Mouse (Mus musculus) left cerebral cortex, adult 11 months (tissue): ENCODE data around the gene B4galt2.

ENCODE experiments used
- DNase-seq: peaks from one replicate; pipeline ENCODE4 v3.0.0; 2022; ENCODE audit warnings: low spot score

Gene B4galt2

DNA sequence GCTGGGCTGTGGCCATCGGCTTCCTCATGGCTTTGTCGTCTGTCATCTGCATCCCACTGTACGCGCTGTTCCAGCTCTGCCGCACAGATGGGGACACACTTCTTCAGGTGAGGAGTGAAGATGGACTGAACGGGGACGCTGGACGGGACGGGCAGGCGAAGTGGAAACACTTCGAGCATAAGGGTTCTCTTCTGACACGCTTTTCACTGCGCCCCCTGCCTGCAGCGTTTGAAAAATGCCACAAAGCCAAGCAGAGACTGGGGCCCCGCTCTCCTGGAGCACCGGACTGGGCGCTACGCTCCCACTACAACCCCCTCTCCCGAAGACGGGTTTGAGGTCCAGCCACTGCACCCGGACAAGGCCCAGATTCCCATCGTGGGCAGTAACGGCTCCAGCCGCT is 15.5 kb downstream of the B4galt2 start:
- DNase-seq = no peak

DNA sequence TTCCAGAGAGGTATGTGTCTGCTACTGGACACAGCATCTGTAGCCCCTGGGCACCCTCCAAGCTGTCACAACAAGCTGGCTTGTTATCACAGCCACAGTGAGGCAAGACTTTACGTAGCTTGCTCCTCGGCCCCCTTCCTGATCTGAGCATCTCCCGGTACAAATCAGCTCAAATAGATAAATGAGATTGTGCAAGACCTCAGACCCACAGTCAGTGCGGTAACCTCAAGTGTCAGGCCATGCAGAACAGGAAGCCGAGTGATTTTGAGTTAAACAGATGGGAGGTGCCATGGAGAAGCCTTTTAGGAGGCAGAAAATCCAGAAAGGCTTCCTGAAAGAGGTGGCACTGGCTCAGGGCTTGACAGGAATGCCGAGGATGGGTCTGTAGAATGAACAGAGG is 16.3 kb downstream of the B4galt2 start:
- DNase-seq = no peak

DNA sequence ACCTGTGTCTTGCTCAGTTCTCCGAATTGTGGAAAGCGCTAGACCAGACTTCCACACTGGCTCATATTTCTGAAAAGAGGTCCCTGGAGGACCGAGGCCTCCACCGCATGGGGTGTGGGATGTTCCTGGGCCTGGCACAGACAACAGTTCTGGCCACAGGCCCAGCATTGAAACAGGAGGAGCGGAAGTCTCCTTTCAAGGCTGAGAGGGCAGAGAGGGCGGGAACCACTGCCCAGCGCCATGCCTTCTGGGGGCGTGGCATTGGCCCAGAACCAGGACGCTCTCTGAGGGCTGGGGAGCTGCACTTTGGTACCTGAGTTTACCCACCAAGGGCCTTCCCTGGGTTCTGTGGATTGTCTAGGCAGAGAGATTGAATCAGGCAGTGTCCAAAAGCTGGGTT is 17.2 kb downstream of the B4galt2 start:
- no peak for DNase-seq

DNA sequence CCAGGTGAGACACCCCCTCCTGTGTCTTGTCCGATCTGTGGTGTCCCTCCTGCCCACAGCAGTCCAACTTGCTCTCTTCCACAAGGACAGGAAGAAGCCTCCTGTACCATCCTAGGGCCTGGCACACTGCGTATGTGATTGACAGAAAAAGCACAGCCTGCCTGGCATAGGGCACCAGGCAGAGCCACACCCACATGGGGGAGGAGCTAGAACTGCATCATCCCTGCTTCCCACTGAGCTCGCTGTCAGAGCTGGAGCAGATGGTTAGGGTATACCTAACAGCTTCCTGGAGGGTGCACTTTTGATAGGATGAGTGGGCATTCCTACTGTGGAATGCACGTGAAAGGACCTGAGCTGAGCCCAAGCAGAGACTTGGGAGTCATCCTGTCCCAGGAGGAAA is 20.5 kb downstream of the B4galt2 start:
- no peak for DNase-seq

DNA sequence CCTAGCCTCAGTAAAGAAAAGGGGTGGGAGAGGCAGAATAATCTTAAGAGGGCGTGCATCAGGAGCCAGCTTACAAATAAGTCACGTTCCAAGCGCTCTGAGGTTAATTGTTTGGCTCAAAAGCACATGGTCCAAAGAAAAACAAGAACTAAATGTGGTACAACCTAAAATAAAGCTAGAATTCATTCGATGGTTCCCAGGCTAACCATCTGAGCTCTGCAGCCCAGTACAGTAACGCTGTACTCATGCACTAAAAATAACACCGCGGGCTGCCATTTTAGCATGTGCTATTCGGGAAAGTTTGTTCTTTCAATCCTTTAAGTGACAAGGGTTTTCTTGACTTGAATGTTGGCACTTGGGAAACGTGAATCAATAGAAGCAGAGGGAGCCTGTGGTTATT is 22.7 kb downstream of the B4galt2 start:
- no peak for DNase-seq

DNA sequence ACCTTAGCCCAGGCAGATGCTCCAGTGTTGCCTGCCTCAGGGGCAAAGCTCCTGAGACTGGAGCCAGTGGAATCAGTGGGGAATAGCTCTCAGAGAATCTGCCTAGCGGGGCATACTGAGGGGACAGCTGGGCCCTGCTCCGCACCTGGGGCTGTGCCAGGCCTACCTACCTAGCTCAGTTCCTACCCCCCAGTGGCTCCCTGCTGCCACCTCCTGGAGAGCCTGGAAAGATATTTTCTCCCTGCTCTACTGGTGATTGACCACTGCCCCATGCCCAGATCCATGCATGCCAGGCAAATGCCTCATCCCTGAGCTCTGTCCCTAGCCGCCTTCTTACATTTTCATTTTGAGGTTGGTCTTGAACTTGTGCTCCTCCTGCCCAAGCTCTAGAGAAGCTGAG is 24.5 kb downstream of the B4galt2 start:
- DNase-seq = no peak

DNA sequence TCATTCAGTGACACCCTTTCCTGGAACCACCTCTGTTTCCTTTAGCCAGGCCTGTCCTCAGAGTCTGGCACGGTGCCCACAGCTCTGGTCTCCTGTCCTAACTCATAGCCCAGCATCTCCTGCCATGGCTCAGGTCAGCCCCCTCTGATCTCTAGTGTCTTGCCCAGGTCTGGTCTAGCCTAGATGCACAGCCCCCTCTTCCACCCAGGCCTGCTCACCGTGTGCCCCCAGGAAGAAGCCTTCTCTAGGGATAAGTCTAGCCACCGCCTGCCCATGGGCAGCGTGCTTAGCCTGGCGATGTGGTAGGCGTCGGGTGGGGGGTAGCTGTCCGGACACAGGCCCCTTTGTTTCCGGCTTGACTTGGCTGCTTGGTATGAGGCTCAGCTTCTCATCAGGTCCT is 28.1 kb downstream of the B4galt2 start:
- no peak for DNase-seq

DNA sequence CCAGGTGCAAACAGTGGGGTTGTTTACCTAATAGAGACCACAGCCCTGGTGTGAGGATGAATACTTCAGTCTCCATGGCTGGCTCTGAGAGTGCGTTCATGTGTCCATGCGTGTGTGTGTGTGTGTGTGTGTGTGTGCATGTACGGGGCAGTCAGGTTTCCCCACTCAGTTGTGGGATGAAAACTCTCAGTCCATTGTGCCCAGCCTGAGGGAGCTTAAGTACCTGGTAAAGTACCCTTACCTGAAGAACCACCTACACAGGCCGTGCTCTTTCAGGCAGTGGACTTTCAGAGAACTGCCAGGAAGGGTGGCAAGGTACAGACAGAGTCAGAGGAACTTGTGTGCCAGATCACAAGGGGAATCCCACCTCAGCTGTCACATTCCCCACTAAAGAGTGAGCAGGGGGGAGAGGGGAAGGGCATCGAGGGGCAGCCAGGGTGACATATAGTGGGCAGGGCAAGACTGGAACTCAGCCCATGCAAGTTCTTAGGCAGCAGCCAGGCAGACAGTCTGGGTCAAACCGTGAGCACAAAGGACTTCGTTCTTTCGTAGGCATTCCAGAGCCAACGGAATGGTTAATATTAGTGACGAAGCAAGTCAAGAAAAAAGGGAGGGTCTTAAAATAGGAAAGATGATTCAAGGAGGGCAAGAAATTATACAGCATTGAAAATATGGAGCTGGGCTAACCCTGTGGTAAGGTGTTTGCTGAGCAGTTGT is 31.0 kb downstream of the B4galt2 start:
- no peak for DNase-seq

DNA sequence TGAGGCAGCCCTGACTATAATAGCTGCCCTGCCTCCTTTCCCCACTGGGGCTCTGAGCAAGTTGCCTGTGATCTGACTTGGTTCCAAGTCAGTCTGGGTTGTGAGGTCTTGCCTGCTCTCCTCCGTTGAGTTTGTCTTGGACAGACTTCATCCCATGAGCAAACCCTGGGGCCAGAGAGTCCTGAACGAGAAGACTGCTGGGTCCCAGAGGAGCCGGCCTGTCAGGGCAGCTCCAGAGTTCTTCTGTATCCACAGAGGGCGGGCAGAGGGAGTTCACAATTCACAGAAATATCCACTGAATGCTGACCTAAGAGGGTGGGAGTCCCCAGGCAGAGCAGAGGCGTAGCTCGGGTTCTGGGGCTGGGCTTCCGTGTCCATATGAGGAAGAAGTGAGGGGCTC is 32.4 kb downstream of the B4galt2 start:
- no peak for DNase-seq

DNA sequence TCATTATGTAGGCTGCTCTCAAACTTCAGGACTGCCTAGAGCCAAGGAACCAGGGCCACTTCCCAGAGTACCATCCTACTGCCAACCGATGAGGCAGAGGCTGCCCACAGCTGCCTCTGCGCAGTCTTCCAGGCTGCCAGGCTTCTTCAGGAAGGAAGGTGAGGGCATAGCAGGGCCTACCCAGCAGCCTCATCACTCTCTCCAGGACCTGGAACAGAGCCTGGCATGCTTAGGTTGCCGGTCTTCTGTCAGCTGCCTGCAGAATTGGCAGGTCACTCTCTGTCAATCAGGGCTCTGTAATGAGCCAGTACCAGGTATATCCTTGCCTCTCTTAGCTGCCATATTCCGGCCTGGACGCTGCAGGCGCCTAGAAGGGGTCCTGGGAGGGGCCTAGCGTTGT is 33.1 kb downstream of the B4galt2 start:
- DNase-seq = no peak

DNA sequence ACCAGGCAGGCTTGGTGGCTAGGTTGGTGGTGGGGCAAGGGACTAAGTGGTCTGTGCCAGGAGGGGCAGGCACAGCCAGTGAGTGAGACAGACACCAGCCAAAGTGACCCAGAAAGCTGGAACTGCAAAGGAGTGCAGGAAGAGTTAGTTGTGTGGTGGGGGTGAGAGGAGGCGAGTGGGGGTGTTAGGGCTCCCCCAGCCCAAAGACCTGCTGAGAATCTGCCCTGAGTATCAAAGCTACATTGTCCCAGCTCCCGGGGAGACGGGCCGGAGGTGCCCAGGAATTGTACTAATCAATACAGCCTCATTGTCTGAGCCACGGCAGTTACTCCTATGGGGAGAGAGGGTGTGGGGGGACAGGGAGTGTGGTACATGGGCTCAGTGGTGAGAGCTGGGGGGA is 33.8 kb downstream of the B4galt2 start:
- DNase-seq = no peak

DNA sequence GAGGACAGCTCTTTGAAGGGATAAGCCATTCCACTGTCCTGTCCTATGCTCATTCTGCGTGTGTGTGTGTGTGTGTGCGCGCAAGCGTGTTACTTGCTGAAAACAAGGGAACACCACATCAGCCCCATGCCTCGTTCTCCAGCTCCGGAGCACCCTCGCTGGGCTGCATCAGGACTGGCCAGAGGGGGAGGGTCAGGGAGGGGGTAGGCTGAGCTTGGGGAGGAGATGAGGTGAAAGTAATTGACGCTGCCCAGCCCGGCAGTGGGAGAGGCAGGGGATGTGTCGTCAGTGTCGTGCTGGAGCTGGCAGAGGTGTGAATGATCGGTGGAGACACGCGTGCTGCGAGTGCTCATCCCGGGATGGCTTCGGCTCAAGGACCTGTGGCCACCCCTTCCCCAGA is 34.2 kb downstream of the B4galt2 start:
- no peak for DNase-seq

DNA sequence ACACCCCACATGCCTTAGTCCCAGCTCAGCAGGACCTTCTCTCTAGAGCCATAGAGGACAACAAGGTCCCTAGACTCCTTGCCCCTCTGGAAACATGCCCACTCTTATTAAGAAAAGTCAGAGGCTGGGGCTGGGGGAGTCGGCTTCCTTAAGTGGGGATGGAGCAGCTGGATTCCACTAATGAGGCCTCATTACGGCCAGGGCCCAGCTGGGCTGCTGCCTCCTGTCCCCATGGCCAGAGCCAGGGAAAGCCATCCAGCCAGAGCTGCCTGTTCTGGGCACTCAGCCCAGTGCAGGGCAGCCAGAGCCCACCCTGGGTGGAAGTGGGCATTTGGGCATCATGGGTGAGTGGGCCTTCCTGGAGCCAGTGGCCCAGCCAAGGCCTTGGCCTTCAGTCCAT is 36.3 kb downstream of the B4galt2 start:
- no peak for DNase-seq

DNA sequence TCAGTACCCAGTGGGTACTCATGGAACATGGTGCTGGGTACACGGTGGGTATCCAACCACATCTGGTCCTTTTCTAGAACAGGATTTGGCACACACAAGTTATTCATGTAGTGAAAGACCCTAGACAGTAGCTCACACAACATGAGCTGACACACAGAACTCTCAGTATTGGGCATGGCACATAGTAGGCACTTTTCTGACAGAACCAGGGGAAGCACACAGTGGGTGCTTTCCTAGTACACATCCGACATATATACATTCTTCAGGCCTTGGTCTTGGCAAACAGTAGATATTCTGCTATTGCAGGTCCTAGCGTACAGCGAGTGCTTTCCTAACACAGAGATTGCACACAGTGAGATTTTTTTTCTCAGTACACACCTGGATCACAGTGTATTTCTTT is 37.0 kb downstream of the B4galt2 start:
- DNase-seq = no peak

DNA sequence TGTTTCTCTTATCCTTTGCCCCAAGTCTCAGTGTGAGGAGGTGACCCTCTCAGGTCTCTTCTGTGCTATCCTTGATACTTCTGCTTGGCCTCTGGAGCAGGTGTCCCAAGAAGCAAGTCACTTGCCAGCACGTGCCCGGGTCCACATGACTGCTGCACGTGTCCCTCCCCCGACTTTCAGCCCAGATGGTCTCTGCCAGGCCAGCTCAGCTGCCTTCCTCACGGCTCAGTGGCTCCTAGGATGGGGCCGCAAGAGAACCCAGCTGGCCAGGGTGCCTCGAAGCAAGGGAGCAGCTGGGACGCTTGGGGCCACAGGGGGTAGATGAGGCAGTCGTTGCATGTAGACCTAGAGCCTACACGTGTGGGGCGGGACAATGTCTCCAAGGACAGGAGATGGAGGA is 38.0 kb downstream of the B4galt2 start:
- no peak for DNase-seq

DNA sequence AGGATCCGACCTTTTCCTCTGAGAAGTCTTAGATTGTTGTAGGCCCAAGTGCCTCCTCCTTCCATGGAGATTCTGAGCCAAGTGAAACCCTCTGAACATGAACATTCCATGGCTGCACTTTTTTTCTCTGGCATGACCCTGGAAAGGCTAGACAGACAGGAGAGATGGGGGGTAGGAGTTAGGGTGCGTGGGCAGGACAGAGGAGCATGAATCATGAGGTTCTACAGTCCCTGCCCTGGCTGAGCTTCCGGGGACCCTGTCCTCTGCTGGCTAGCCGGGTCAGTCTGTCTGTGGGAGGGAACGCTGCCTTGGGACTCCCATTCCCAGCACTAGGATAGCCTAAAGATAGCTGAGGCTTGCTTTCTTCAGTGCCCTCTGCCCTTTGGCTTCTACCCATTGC is 38.8 kb downstream of the B4galt2 start:
- DNase-seq = no peak

DNA sequence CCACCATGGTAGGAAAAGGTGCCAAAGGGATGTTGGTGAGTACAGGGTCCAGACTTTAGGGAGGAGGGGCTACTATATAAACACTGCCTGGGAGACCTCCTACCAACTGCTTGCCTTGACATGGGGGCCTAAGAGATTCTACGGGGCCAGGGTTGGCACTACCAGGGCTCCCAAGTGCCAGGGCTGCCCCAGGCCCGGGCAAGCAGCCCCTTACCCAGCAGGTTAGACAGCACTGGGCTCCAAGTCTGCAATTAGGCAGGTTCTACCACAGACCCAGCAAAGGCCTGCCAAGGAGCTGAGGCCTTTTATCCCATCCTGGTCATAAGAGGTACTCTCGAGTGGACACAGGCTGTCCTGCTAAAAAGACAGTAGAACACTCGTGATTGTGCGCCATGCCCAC is 40.2 kb downstream of the B4galt2 start:
- no peak for DNase-seq

DNA sequence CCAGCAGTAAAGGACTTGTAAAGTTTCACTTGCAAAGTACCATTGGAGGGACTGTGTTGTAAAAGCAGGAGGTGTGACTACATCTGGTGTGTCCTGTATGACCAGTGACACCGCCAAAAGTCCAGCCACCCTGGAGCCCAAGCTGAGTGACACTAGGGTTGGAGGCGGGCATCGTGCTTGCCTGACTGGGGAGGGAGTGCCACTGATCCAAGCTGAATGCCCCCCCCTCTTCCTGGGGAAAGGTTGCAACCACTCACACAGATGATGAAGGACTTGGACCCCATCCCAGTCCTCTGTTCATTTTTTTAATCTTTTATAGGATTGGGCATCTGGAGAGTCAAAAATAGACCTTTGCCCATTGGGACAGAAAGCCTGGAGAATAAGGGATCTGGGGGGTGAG is 41.7 kb downstream of the B4galt2 start:
- no peak for DNase-seq

DNA sequence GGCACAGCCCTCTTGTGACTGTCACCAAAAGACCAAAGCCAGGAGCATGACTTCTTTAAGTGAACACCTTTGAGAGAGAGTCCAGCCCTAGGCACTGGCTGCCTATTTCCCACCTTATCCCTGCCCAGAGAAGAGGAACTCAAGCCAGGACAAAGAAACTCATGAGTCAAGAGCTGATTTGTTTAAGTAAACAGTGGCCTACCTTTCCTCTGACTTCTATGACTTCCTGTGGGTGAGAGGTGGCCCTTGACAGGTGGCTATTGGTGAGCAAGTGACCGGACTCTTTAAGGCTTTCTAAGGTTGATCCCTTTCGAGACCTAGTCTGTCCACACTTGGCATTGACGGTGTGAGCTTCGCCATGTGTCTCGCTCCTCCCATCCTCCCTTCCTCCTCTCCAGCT is 42.5 kb downstream of the B4galt2 start:
- no peak for DNase-seq

DNA sequence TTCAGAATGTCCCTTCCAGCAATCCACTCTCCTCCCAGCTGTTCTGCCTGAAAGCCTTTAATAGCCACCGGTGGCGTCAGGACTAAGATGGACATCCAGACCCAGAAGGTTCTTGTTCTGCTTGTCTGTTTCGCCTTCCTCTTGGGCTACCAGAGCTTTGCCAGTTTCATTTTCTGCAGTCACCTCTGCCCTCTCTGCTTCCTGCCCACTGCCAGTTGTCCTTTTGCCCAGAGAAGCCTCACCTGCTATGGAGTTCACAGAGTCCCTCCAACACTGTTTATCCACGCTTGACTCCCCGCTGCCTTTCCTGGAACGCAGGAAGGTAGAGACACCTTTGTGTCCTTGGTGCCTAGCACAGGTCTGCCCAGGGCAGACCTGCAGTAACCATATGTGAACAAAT is 43.9 kb downstream of the B4galt2 start:
- no peak for DNase-seq

DNA sequence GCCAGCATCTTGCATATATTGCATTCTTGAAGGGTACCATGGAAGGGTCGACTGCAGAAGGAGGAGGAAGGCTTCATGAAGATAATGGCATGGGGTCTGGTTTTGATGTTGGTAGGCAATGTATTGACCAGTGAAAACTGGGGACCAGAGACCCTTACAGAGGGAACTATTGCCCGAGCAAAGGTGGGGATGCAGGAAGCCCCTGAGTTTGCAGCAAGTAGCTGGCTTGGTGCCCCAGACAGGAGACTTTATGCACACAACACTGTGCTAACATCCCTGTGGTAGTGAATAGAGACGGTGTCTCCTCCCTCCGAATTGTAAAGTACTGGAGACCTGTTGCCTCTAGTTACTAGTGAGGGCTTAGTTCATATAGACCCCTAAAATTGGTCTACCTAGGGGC is 46.0 kb downstream of the B4galt2 start:
- no peak for DNase-seq

DNA sequence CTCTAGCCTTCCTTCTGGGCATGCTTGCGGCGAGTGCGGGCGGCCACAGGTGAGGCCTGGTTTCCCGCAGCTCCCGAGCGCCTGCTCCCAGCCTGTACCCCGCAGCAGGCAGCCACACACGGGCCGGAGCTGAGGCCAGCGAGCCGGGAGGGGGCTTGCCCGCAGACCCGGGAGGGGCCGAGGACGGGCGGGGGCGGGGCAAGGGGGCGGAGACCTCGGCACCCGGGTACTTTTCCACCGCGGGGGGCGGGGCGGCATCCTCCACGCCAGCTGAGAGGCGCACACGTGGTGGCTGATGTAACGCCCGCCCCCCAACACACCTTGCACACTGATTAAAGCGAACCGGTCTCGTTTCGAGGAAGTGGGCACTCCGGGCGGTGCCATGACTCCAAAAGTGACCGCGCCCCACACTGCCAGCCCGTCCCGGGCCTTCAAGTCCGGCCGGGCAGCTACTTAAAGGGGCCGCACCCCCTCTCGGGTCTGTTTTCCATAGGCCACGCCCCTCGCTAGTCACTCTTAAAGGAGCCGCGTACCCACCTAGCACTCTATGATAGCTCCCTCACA is 47.0 kb downstream of the B4galt2 start:
- peak; percentile 84 for DNase-seq

DNA sequence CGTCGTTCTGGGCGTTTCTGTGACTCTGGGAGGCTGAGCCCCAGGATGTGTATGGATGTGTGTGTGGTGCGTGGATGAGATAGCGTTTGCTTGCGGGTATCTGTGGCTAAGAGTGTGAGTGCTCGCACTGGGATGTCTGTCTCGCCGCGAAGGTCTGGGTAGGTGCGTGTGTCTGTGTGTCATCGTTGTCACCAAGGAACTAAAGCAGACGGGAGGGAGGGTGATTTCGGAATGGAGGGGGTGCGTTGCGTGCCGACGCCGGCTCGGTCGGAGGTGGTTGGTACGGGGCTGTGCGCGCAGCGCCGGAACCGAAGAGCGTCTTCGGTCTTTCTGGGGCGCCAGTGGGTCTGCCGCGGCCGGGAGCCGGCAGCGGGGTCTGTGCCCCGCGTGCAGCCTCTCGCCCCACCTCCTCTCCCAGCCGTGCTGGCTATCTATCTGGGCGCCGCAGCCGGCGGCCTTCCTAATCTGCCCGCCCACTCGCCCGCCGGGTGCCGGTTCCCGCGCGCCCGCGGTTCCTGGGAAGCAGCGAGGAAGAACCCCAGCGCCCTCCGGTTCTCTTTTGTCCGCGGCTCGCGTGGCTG is 47.7 kb downstream of the B4galt2 start:
- no peak for DNase-seq
